Mouse (Mus musculus) kidney, adult 2 months (tissue): ENCODE measurements around the gene Fam53b.
A peak's percentile ranks its signal among the peaks of the same experiment; 100 is the strongest.

Experiments used
- CTCF ChIP-seq: fragments of 200-500 bp; conservative IDR thresholded peaks from 2 replicates; pipeline ENCODE4 v1.5.1; 2011; ENCODE audit warnings: low read depth, mild to moderate bottlenecking, control low read depth, low read length, moderate library complexity, mixed read lengths; ENCODE audit not compliant: insufficient read depth, insufficient read length
- POLR2A ChIP-seq: fragments of 200-500 bp; IDR thresholded peaks from one replicate; pipeline ENCODE4 v1.6.1; 2011; ENCODE audit warnings: low read depth, low read length, control low read depth

- TF ChIP-seq CTCF (peak; percentile 29; the same call in 1 of the 2 replicates), POLR2A (no peak)
These were observed 33.1 kb downstream of the Fam53b start for GRCm38 (mm10) chr7:132780611-132781010.
